Mouse (Mus musculus) liver, adult 2 months (tissue): ENCODE measurements around the gene Utp18. TPM values are rescaled to one million over a fixed set of nuclear protein-coding genes. Genes with fewer than 3 reads are reported as not detected.
A peak's percentile ranks its signal among the peaks of the same experiment; 100 is the strongest.

ENCODE experiments used
- DNase-seq: peaks from one replicate; pipeline ENCODE4 v3.0.0-alpha.2; 2011; ENCODE audit warnings: low read depth, low spot score; ENCODE audit errors: extremely low read depth
- H3K27ac ChIP-seq: fragments of 200-500 bp; replicated peaks from 2 replicates; pipeline ENCODE4 v1.5.1; 2012; ENCODE audit warnings: low read depth, mild to moderate bottlenecking, control low read depth, inconsistent platforms, low read length; ENCODE audit not compliant: insufficient read depth
- H3K27me3 ChIP-seq: fragments of 200-500 bp; 2 replicates; pipeline ENCODE4 v1.6.1; 2012; ENCODE audit warnings: mild to moderate bottlenecking, moderate library complexity, low read length, inconsistent platforms; ENCODE audit not compliant: control insufficient read depth, insufficient read depth
- H3K36me3 ChIP-seq: fragments of 200-500 bp; 2 replicates; pipeline ENCODE4 v1.6.1; 2012; ENCODE audit warnings: low read length, inconsistent platforms; ENCODE audit not compliant: control insufficient read depth, insufficient read depth
- H3K4me1 ChIP-seq: fragments of 200-500 bp; 2 replicates; pipeline ENCODE4 v1.6.1; 2011; ENCODE audit warnings: low read length; ENCODE audit not compliant: control insufficient read depth, insufficient read depth
- H3K4me3 ChIP-seq: fragments of 200-500 bp; 2 replicates; pipeline ENCODE4 v1.5.1; 2011; ENCODE audit warnings: low read depth, mild to moderate bottlenecking, control low read depth, low read length, moderate library complexity; ENCODE audit not compliant: insufficient read depth
- H3K79me2 ChIP-seq: fragments of 200-500 bp; 2 replicates; pipeline ENCODE4 v1.6.1; 2012; ENCODE audit warnings: inconsistent platforms, mild to moderate bottlenecking, low read length, moderate library complexity; ENCODE audit not compliant: control insufficient read depth, insufficient read depth
- H3K9ac ChIP-seq: fragments of 200-500 bp; 2 replicates; pipeline ENCODE4 v1.6.1; 2012; ENCODE audit warnings: low read depth, mild to moderate bottlenecking, control low read depth, inconsistent platforms, low read length
- CTCF ChIP-seq: fragments of 200-500 bp; IDR thresholded peaks from 2 replicates; pipeline ENCODE4 v1.5.1; 2011; ENCODE audit warnings: low read depth, low read length, control low read depth
- POLR2A ChIP-seq: fragments of 200-500 bp; IDR thresholded peaks from 2 replicates; pipeline ENCODE4 v1.6.1; 2011; ENCODE audit warnings: low read length, control low read depth; ENCODE audit not compliant: insufficient read depth; ENCODE audit errors: extremely low read depth
- WGBS: fragments of 180-500 bp; shearing (Covaris S2); methylation state at CpG from one replicate; pipeline ENCODE4 v1.1.7; 2018; 5-methylcytosine and 5-hydroxymethylcytosine counted together
- polyA plus RNA-seq: library from polyadenylated mRNA; depleted of rRNA; stranded (reverse); fragments of >200 nt; gene quantifications from 2 replicates; pipeline ENCODE4 v1.2.3, GENCODE M21; 2012; rRNA removed
- total RNA-seq: library from RNA; depleted of rRNA; stranded (reverse); fragments of >200 nt; gene quantifications from 2 replicates; pipeline ENCODE4 v1.2.3, GENCODE M21; 2014; rRNA removed

Gene Utp18
- total and polyA plus RNA-seq, 2 experiments: 2.4 to 8.8 TPM

DNA sequence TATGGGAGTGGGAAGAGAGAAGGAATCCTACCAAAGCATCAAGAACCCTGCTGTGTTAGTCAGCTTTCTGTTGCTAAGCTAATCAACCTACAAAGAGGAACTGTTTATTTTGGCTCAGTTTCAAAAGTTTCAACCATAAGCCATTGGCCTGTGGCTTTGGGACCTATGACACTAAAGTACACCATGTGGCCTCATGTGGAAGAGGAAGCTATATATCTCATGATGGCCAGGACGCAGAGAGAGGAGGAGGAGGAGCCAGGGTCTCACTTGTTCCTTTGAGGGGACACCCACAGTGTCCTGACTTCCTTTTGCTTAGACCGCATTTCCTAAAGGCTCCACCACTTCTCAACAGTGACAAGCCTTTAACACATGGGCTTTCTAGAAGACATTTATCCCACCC lies 64.0 kb downstream of the Utp18 start:
- WGBS: 33% methylated on average over 2 of the region's 2 CpGs
- no peaks in the 10 kb centered on the region for H3K4me1 ChIP-seq
- no peak overlapping the region for H3K9ac ChIP-seq
- peak; percentile 48 for DNase-seq
- H3K27me3 ChIP-seq: no peaks in the 10 kb centered on the region
- H3K4me3 ChIP-seq: no peak overlapping the region
- no peaks in the 10 kb centered on the region for H3K79me2 ChIP-seq
- no peaks in the 10 kb centered on the region for H3K36me3 ChIP-seq
- H3K27ac ChIP-seq: no peak overlapping the region
- TF ChIP-seq POLR2A (no peak), CTCF (no peak)

DNA sequence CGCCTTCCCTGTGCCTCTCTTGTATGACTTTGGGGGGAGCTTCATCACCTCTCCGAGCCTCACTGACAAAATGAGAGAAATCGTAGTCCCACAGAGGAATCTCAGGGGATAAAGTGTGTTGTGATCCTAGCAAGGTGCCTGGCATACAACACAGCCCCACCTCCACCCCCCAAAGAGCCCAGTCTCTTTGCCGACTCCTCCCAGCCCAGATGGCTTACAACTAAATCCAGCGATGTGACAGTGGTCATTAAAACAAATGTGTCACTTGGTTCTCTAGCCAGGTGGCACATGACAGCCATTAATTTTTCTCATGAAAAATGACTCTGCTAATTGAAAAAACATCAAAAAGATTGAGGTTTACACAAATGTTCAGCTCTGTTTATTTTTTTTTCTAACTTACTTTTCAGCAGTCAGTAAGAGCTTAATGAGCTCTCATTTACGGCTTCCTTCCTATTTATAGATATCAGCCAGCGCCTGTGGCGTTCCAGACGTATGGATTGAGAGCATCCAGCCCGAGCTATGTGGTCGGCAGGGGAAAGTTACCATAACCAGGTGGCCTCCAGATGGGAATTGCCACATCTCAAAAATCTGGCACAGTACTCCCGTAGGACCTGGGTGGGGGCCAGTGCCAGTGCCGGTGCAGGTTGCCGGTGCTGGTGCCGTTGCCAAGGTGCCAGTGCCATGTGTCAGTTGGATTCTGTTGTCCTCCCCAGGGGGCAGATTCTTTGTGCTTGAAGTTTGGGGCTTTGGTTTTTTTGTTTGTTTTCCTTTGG lies 67.4 kb downstream of the Utp18 start:
- Histone ChIP-seq H3K36me3 (no peaks in the 10 kb centered on the region), H3K4me1 (no peaks in the 10 kb centered on the region), H3K27ac (no peak overlapping the region), H3K9ac (no peak overlapping the region), H3K79me2 (no peaks in the 10 kb centered on the region), H3K27me3 (no peaks in the 10 kb centered on the region), H3K4me3 (no peak overlapping the region)
- DNase-seq: no peak
- TF ChIP-seq CTCF: no peak
- no peak for TF ChIP-seq POLR2A
- WGBS: 69% methylated on average over 15 of the region's 15 CpGs

DNA sequence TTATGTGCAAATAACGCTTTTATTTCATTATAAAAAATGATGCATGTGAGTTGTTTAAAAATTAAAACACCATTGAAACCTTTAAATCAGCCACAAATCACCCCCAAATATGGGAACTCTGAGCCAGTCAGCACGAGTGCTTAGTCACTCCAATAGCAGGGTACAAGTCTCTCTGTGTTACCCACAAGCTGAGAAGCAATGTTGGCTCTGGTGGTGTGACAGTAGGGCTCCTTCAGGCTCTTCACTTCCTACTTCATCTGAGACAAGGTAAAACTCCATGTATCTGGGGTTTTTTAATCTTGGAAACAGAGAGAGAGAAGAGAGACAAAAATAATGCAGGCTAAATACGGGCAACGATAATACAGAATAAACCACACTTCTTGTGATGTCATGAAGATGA lies 72.6 kb downstream of the Utp18 start:
- no peak overlapping the region for H3K27ac ChIP-seq
- H3K79me2 ChIP-seq: no peaks in the 10 kb centered on the region

DNA sequence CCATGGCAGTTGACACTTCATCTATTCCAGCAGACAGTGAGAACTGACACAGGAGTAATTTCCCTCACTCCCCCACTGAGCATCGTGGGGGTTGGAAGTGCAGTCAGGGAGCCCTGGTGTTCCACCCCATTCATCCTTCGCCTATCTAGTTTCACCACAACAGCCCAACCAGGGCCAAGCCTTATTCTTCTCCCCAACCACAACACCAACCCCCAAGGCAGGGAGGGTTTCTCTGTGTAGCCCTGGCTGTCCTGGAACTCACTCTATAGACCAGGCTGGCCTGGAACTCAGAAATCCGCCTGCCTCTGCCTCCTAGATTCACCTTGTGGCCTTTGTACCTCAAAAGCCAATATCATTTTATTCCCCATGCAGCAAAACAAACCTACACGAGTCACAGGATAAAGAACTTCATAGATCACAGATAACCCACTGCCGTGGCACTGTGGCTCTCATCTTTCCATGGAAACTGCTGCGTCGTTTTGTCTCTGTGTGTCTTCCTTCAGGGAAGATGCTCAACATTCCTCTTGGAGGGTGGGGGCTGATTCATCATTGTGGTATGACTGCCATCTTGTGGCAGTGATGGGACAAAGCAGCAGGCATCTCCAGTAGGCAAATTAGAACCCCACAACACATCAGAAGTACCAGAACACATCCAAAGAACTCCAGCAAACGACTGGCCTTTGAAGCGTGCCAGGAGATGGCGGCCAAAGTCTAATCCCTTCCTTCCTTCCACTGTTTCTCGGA lies 73.3 kb downstream of the Utp18 start:
- Histone ChIP-seq H3K79me2 (no peaks in the 10 kb centered on the region), H3K36me3 (no peaks in the 10 kb centered on the region), H3K9ac (no peak overlapping the region), H3K27ac (no peak overlapping the region), H3K4me3 (no peak overlapping the region), H3K27me3 (no peaks in the 10 kb centered on the region), H3K4me1 (no peaks in the 10 kb centered on the region)
- TF ChIP-seq POLR2A (no peak), CTCF (peak; percentile 73)
- DNase-seq: peak; percentile 13
- 29% methylated on average over 11 of the region's 11 CpGs for WGBS

More for the DNA sequence above, 72.6 kb downstream of the Utp18 start:
- TF ChIP-seq POLR2A: no peak
- TF ChIP-seq CTCF: no peak
- no peaks in the 10 kb centered on the region for H3K4me1 ChIP-seq
- no peaks in the 10 kb centered on the region for H3K27me3 ChIP-seq
- DNase-seq: no peak
- WGBS: 80% methylated on average over 4 of the region's 4 CpGs
- H3K36me3 ChIP-seq: no peaks in the 10 kb centered on the region
- no peak overlapping the region for H3K9ac ChIP-seq
- no peak overlapping the region for H3K4me3 ChIP-seq

Other genes starting within 250 kb of the Utp18 start
- gene Mbtd1, start 86 bp upstream of the Utp18 start, total RNA-seq: 14.1 and 14.2 TPM in 2 replicates
- gene Mbtd1, start 86 bp upstream of the Utp18 start, polyA plus RNA-seq: 2.3 and 3.0 TPM in 2 replicates
- 363 and 370 TPM in 2 replicates for gene Nme2, start 70.5 kb upstream of the Utp18 start, total RNA-seq
- 153 and 184 TPM in 2 replicates for gene Nme2, start 70.5 kb upstream of the Utp18 start, polyA plus RNA-seq
- 46.7 and 64.4 TPM in 2 replicates for gene Gm20390, start 82.5 kb upstream of the Utp18 start, total RNA-seq
- 36.2 and 37.6 TPM in 2 replicates for gene Gm20390, start 82.5 kb upstream of the Utp18 start, polyA plus RNA-seq
- gene Nme1, start 82.8 kb upstream of the Utp18 start, total RNA-seq: 20.7 and 36.2 TPM in 2 replicates
- gene Nme1, start 82.8 kb upstream of the Utp18 start, polyA plus RNA-seq: 73.7 and 83.2 TPM in 2 replicates
- 52.4 and 58.5 TPM in 2 replicates for gene Spag9, start 110.3 kb upstream of the Utp18 start, total RNA-seq
- gene Spag9, start 110.3 kb upstream of the Utp18 start, polyA plus RNA-seq: 9.8 and 12.2 TPM in 2 replicates